Mouse (Mus musculus) stomach, embryonic 16.5 days (tissue): ENCODE data around the gene Zfp827. TPM values are rescaled to one million over a fixed set of nuclear protein-coding genes. Genes with fewer than 3 reads are reported as not detected.
A peak's percentile ranks its signal among the peaks of the same experiment; 100 is the strongest.

Source experiments
- ATAC-seq: fragments of 200-750 bp; cut with Nextera tagmentation; 2 replicates; pipeline ENCODE4 v1.8.0; 2017; ENCODE audit warnings: moderate number of reproducible peaks, moderate TSS enrichment; ENCODE audit not compliant: insufficient read depth, low FRiP score
- H3K27ac ChIP-seq: fragments of 300-500 bp; sonication (generic); 2 replicates; pipeline ENCODE4 v1.5.1; 2014; ENCODE audit warnings: low read length
- H3K27me3 ChIP-seq: fragments of 300-500 bp; sonication (generic); 2 replicates; pipeline ENCODE4 v1.6.1; 2014; ENCODE audit warnings: low read length, control low read depth, mixed read lengths; ENCODE audit not compliant: control insufficient read depth, insufficient read depth
- H3K36me3 ChIP-seq: fragments of 300-500 bp; sonication (generic); 2 replicates; pipeline ENCODE4 v1.6.1; 2014; ENCODE audit warnings: low read length; ENCODE audit not compliant: control insufficient read depth, insufficient read depth
- H3K4me1 ChIP-seq: fragments of 300-500 bp; sonication (generic); 2 replicates; pipeline ENCODE4 v1.6.1; 2014; ENCODE audit warnings: low read length, control low read depth, mixed read lengths; ENCODE audit not compliant: control insufficient read depth, insufficient read depth
- H3K4me2 ChIP-seq: fragments of 300-500 bp; sonication (generic); 2 replicates; pipeline ENCODE4 v1.6.1; 2014; ENCODE audit warnings: low read depth, low read length, mixed read lengths
- H3K4me3 ChIP-seq: fragments of 300-500 bp; sonication (generic); replicated peaks from 2 replicates; pipeline ENCODE4 v1.5.1; 2014; ENCODE audit warnings: mild to moderate bottlenecking, low read length
- H3K9ac ChIP-seq: fragments of 300-500 bp; sonication (generic); 2 replicates; pipeline ENCODE4 v1.6.1; 2014; ENCODE audit warnings: low read length
- H3K9me3 ChIP-seq: fragments of 300-500 bp; sonication (generic); replicated peaks from 2 replicates; pipeline ENCODE4 v1.6.1; 2016; ENCODE audit warnings: low read length, control low read depth; ENCODE audit not compliant: control insufficient read depth
- WGBS: fragments of 180-500 bp; shearing (Covaris S2); extraction: QIAGEN DNeasy Blood & Tissue Kit; methylation state at CpG from one replicate; pipeline ENCODE4 v1.1.7; 2014; 5-methylcytosine and 5-hydroxymethylcytosine counted together
- polyA plus RNA-seq: library from polyadenylated mRNA; unstranded; fragments of >200 nt; fragmentation: Nextera tagmentation; extraction: Ambion mirVana; gene quantifications from 2 replicates; pipeline ENCODE4 v1.2.1, GENCODE M21; 2015

Gene Zfp827
- polyA plus RNA-seq, 1 experiment from 2014 or later = 7.8 TPM

- H3K27me3 ChIP-seq = no peaks in the 10 kb centered on the region
- peak; percentile 33; the same call in 1 of the 2 replicates for ATAC-seq
- H3K36me3 ChIP-seq = no peaks in the 10 kb centered on the region; the same call in 1 of the 2 replicates
- no peak overlapping the region for H3K4me3 ChIP-seq
- H3K9me3 ChIP-seq = no peaks in the 10 kb centered on the region
- no peak overlapping the region for H3K4me2 ChIP-seq
- H3K4me1 ChIP-seq = no peaks in the 10 kb centered on the region
- no peak overlapping the region for H3K27ac ChIP-seq
- no peak overlapping the region for H3K9ac ChIP-seq
- 62% methylated on average over 11 of the region's 11 CpGs for WGBS
Observed at GRCm38 (mm10) chr8:79150544-79151192, 122.4 kb downstream of the Zfp827 start.

- Histone ChIP-seq H3K36me3 (no peaks in the 10 kb centered on the region; the same call in 1 of the 2 replicates), H3K27ac (no peak overlapping the region), H3K4me3 (no peak overlapping the region), H3K4me1 (no peaks in the 10 kb centered on the region), H3K9me3 (no peaks in the 10 kb centered on the region), H3K27me3 (no peaks in the 10 kb centered on the region), H3K4me2 (no peak overlapping the region), H3K9ac (no peak overlapping the region)
- no peak for ATAC-seq
- WGBS = 87% methylated on average over 4 of the region's 4 CpGs
Observed at GRCm38 (mm10) chr8:79151644-79152043, 123.4 kb downstream of the Zfp827 start.

GRCm38 (mm10) chr8:79153201-79153600 lies 125.0 kb downstream of the Zfp827 start:
- Histone ChIP-seq H3K27ac (no peak overlapping the region), H3K36me3 (no peaks in the 10 kb centered on the region; the same call in 1 of the 2 replicates), H3K9me3 (no peaks in the 10 kb centered on the region), H3K4me3 (no peak overlapping the region), H3K27me3 (no peaks in the 10 kb centered on the region), H3K9ac (no peak overlapping the region), H3K4me1 (0 out of 2 replicates have a peak, but pooled peaks cover 2% of the 10 kb centered on the region), H3K4me2 (no peak overlapping the region)
- no peak for ATAC-seq
- WGBS = 93% methylated on average over 1 of the region's 1 CpGs

- Histone ChIP-seq H3K9me3 (no peaks in the 10 kb centered on the region), H3K9ac (no peak overlapping the region), H3K27ac (no peak overlapping the region), H3K4me2 (no peak overlapping the region), H3K4me1 (0 out of 2 replicates have a peak, but pooled peaks cover 5% of the 10 kb centered on the region), H3K4me3 (no peak overlapping the region), H3K36me3 (no peaks in the 10 kb centered on the region; the same call in 1 of the 2 replicates), H3K27me3 (no peaks in the 10 kb centered on the region)
- no peak for ATAC-seq
- 91% methylated on average over 4 of the region's 4 CpGs for WGBS
Observed at GRCm38 (mm10) chr8:79153637-79154036, 125.4 kb downstream of the Zfp827 start.

- H3K27ac ChIP-seq = no peak overlapping the region
- H3K4me1 ChIP-seq = peaks cover 14% of the 10 kb centered on the region; the same call in 1 of the 2 replicates
- no peak overlapping the region for H3K4me2 ChIP-seq
- no peaks in the 10 kb centered on the region; the same call in 1 of the 2 replicates for H3K36me3 ChIP-seq
- no peak overlapping the region for H3K4me3 ChIP-seq
- no peaks in the 10 kb centered on the region for H3K9me3 ChIP-seq
- H3K27me3 ChIP-seq = no peaks in the 10 kb centered on the region
- ATAC-seq = no peak
- 87% methylated on average over 10 of the region's 10 CpGs for WGBS
- H3K9ac ChIP-seq = no peak overlapping the region
Observed at GRCm38 (mm10) chr8:79155556-79156161, 127.4 kb downstream of the Zfp827 start.

- Histone ChIP-seq H3K27me3 (no peaks in the 10 kb centered on the region), H3K4me3 (no peak overlapping the region), H3K27ac (no peak overlapping the region), H3K9ac (no peak overlapping the region), H3K9me3 (no peaks in the 10 kb centered on the region), H3K4me1 (peaks cover 14% of the 10 kb centered on the region; the same call in 1 of the 2 replicates), H3K4me2 (no peak overlapping the region), H3K36me3 (no peaks in the 10 kb centered on the region; the same call in 1 of the 2 replicates)
- WGBS = 62% methylated on average over 4 of the region's 4 CpGs
- no peak for ATAC-seq
Observed at GRCm38 (mm10) chr8:79157366-79157765, 129.1 kb downstream of the Zfp827 start.

GRCm38 (mm10) chr8:79158357-79158756 lies 130.1 kb downstream of the Zfp827 start:
- Histone ChIP-seq H3K27me3 (no peaks in the 10 kb centered on the region), H3K27ac (no peak overlapping the region), H3K4me1 (peaks cover 21% of the 10 kb centered on the region; the same call in 1 of the 2 replicates), H3K36me3 (no peaks in the 10 kb centered on the region; the same call in 1 of the 2 replicates), H3K4me3 (no peak overlapping the region), H3K9me3 (no peaks in the 10 kb centered on the region), H3K4me2 (no peak overlapping the region), H3K9ac (no peak overlapping the region)
- 46% methylated on average over 2 of the region's 2 CpGs for WGBS
- no peak for ATAC-seq

- H3K27ac ChIP-seq = no peak overlapping the region
- no peaks in the 10 kb centered on the region; the same call in 1 of the 2 replicates for H3K36me3 ChIP-seq
- H3K4me3 ChIP-seq = no peak overlapping the region
- H3K4me2 ChIP-seq = no peak overlapping the region
- WGBS = 85% methylated on average over 9 of the region's 9 CpGs
- no peak for ATAC-seq
- no peaks in the 10 kb centered on the region for H3K9me3 ChIP-seq
- H3K4me1 ChIP-seq = peaks cover 21% of the 10 kb centered on the region; the same call in 1 of the 2 replicates
- H3K9ac ChIP-seq = no peak overlapping the region
- no peaks in the 10 kb centered on the region for H3K27me3 ChIP-seq
Observed at GRCm38 (mm10) chr8:79159397-79159796, 131.2 kb downstream of the Zfp827 start.

- Histone ChIP-seq H3K4me2 (no peak overlapping the region), H3K36me3 (no peaks in the 10 kb centered on the region), H3K4me1 (peaks cover 21% of the 10 kb centered on the region; the same call in 1 of the 2 replicates), H3K27me3 (no peaks in the 10 kb centered on the region), H3K4me3 (no peak overlapping the region), H3K9me3 (no peaks in the 10 kb centered on the region), H3K27ac (no peak overlapping the region), H3K9ac (no peak overlapping the region)
- 35% methylated on average over 4 of the region's 4 CpGs for WGBS
- no peak for ATAC-seq
Observed at GRCm38 (mm10) chr8:79160302-79160701, 132.1 kb downstream of the Zfp827 start.
